Mouse (Mus musculus) forebrain, embryonic 13.5 days (tissue): ENCODE data around the gene Hrh1. TPM values are rescaled to one million over a fixed set of nuclear protein-coding genes. Genes with fewer than 3 reads are reported as not detected.

Experiments
- ATAC-seq: fragments of 200-750 bp; cut with Nextera tagmentation; 2 replicates; pipeline ENCODE4 v1.8.0; 2017
- H3K27ac ChIP-seq: fragments of 300-500 bp; sonication (generic); 2 replicates; pipeline ENCODE4 v1.5.1; 2015; ENCODE audit warnings: inconsistent platforms, mild to moderate bottlenecking, moderate library complexity
- H3K27me3 ChIP-seq: fragments of 300-500 bp; sonication (generic); 2 replicates; pipeline ENCODE4 v1.6.1; 2015; ENCODE audit warnings: mild to moderate bottlenecking, inconsistent platforms
- H3K36me3 ChIP-seq: fragments of 300-500 bp; sonication (generic); 2 replicates; pipeline ENCODE4 v1.6.1; 2015; ENCODE audit warnings: mild to moderate bottlenecking, inconsistent platforms; ENCODE audit not compliant: poor library complexity, severe bottlenecking
- H3K4me1 ChIP-seq: fragments of 300-500 bp; sonication (generic); 2 replicates; pipeline ENCODE4 v1.6.1; 2015; ENCODE audit warnings: inconsistent platforms
- H3K4me2 ChIP-seq: fragments of 300-500 bp; sonication (generic); 2 replicates; pipeline ENCODE4 v1.6.1; 2015; ENCODE audit warnings: inconsistent platforms, mild to moderate bottlenecking, moderate library complexity
- H3K4me3 ChIP-seq: fragments of 300-500 bp; sonication (generic); 2 replicates; pipeline ENCODE4 v1.5.1; 2015; ENCODE audit warnings: mild to moderate bottlenecking, inconsistent platforms
- H3K9ac ChIP-seq: fragments of 300-500 bp; sonication (generic); 2 replicates; pipeline ENCODE4 v1.6.1; 2015; ENCODE audit warnings: mild to moderate bottlenecking, inconsistent platforms
- H3K9me3 ChIP-seq: fragments of 300-500 bp; sonication (generic); replicated peaks from 2 replicates; pipeline ENCODE4 v1.6.1; 2016; ENCODE audit warnings: inconsistent platforms
- WGBS: fragments of 180-500 bp; shearing (Covaris S2); methylation state at CpG from one replicate; pipeline ENCODE4 v1.1.7; 2015; 5-methylcytosine and 5-hydroxymethylcytosine counted together
- polyA plus RNA-seq: library from polyadenylated mRNA; unstranded; fragments of >200 nt; fragmentation: Nextera tagmentation; extraction: Ambion mirVana; gene quantifications from 2 replicates; pipeline ENCODE4 v1.2.1, GENCODE M21; 2015

Gene Hrh1
- polyA plus RNA-seq = 0.41 and 0.55 TPM in 2 replicates

GRCm38 (mm10) chr6:114397691-114398217 lies at the start of gene Hrh1:
TSS of gene Hrh1 (plus strand) at chr6:114397936.
- H3K4me1 ChIP-seq = peaks cover 30% of the 10 kb centered on the region
- no peaks in the 10 kb centered on the region for H3K9me3 ChIP-seq
- WGBS = 1% methylated on average over 56 of the region's 56 CpGs
- no peak within 1 kb of the TSS for H3K27ac ChIP-seq
- H3K4me2 ChIP-seq = peak within 1 kb of the TSS; percentile 97
- no peaks in the 10 kb centered on the region for H3K36me3 ChIP-seq
- peak within 1 kb of the TSS; percentile 64 for H3K9ac ChIP-seq
- H3K4me3 ChIP-seq = peak within 1 kb of the TSS; percentile 55
- ATAC-seq = peak; percentile 83
- H3K27me3 ChIP-seq = peaks cover 44% of the 10 kb centered on the region

- Histone ChIP-seq H3K4me2 (no peak overlapping the region), H3K9ac (no peak overlapping the region), H3K4me3 (no peak overlapping the region), H3K9me3 (no peaks in the 10 kb centered on the region), H3K27me3 (no peaks in the 10 kb centered on the region), H3K4me1 (no peaks in the 10 kb centered on the region), H3K36me3 (no peaks in the 10 kb centered on the region), H3K27ac (no peak overlapping the region)
- ATAC-seq = no peak
- WGBS = 83% methylated on average over 4 of the region's 4 CpGs
Measured at GRCm38 (mm10) chr6:114354635-114355034, 43.1 kb upstream of the Hrh1 start.

GRCm38 (mm10) chr6:114358171-114358570 lies 39.6 kb upstream of the Hrh1 start:
- Histone ChIP-seq H3K4me3 (no peak overlapping the region), H3K4me1 (no peaks in the 10 kb centered on the region), H3K27me3 (no peaks in the 10 kb centered on the region), H3K9me3 (no peaks in the 10 kb centered on the region), H3K36me3 (no peaks in the 10 kb centered on the region), H3K4me2 (no peak overlapping the region), H3K9ac (no peak overlapping the region), H3K27ac (no peak overlapping the region)
- 67% methylated on average over 3 of the region's 3 CpGs for WGBS
- ATAC-seq = no peak

GRCm38 (mm10) chr6:114362355-114362754 lies 35.4 kb upstream of the Hrh1 start:
- no peaks in the 10 kb centered on the region for H3K27me3 ChIP-seq
- no peak overlapping the region for H3K27ac ChIP-seq
- 86% methylated on average over 4 of the region's 4 CpGs for WGBS
- no peak overlapping the region for H3K4me3 ChIP-seq
- H3K9ac ChIP-seq = no peak overlapping the region
- no peak overlapping the region for H3K4me2 ChIP-seq
- no peaks in the 10 kb centered on the region for H3K9me3 ChIP-seq
- ATAC-seq = no peak
- H3K36me3 ChIP-seq = no peaks in the 10 kb centered on the region
- no peaks in the 10 kb centered on the region for H3K4me1 ChIP-seq

GRCm38 (mm10) chr6:114363740-114364139 lies 34.0 kb upstream of the Hrh1 start:
- no peak overlapping the region for H3K4me3 ChIP-seq
- no peak for ATAC-seq
- no peak overlapping the region for H3K9ac ChIP-seq
- no peaks in the 10 kb centered on the region for H3K36me3 ChIP-seq
- 82% methylated on average over 8 of the region's 8 CpGs for WGBS
- no peaks in the 10 kb centered on the region for H3K9me3 ChIP-seq
- no peak overlapping the region for H3K4me2 ChIP-seq
- no peaks in the 10 kb centered on the region for H3K27me3 ChIP-seq
- H3K27ac ChIP-seq = no peak overlapping the region
- no peaks in the 10 kb centered on the region for H3K4me1 ChIP-seq

- H3K36me3 ChIP-seq = no peaks in the 10 kb centered on the region
- no peak overlapping the region for H3K9ac ChIP-seq
- 91% methylated on average over 5 of the region's 5 CpGs for WGBS
- H3K4me3 ChIP-seq = no peak overlapping the region
- no peak overlapping the region for H3K27ac ChIP-seq
- no peaks in the 10 kb centered on the region for H3K27me3 ChIP-seq
- no peak for ATAC-seq
- no peaks in the 10 kb centered on the region for H3K9me3 ChIP-seq
- no peaks in the 10 kb centered on the region for H3K4me1 ChIP-seq
- no peak overlapping the region for H3K4me2 ChIP-seq
Measured at GRCm38 (mm10) chr6:114364734-114365133, 33.0 kb upstream of the Hrh1 start.

- no peak overlapping the region for H3K9ac ChIP-seq
- no peaks in the 10 kb centered on the region for H3K27me3 ChIP-seq
- no peaks in the 10 kb centered on the region for H3K36me3 ChIP-seq
- WGBS = 70% methylated on average over 5 of the region's 5 CpGs
- H3K9me3 ChIP-seq = no peaks in the 10 kb centered on the region
- H3K4me1 ChIP-seq = no peaks in the 10 kb centered on the region
- H3K4me3 ChIP-seq = no peak overlapping the region
- H3K27ac ChIP-seq = no peak overlapping the region
- H3K4me2 ChIP-seq = no peak overlapping the region
- ATAC-seq = no peak
Measured at GRCm38 (mm10) chr6:114366191-114366590, 31.5 kb upstream of the Hrh1 start.

GRCm38 (mm10) chr6:114367681-114368080 lies 30.1 kb upstream of the Hrh1 start:
- ATAC-seq = no peak
- Histone ChIP-seq H3K4me1 (no peaks in the 10 kb centered on the region), H3K27ac (no peak overlapping the region), H3K4me2 (no peak overlapping the region), H3K9me3 (no peaks in the 10 kb centered on the region), H3K27me3 (no peaks in the 10 kb centered on the region), H3K4me3 (no peak overlapping the region), H3K9ac (no peak overlapping the region), H3K36me3 (no peaks in the 10 kb centered on the region)
- WGBS = 66% methylated on average over 6 of the region's 6 CpGs

- ATAC-seq = no peak
- H3K4me3 ChIP-seq = no peak overlapping the region
- 72% methylated on average over 6 of the region's 6 CpGs for WGBS
Measured at GRCm38 (mm10) chr6:114368196-114368595, 29.5 kb upstream of the Hrh1 start.

GRCm38 (mm10) chr6:114372741-114373140 lies 25.0 kb upstream of the Hrh1 start:
- Histone ChIP-seq H3K27ac (no peak overlapping the region), H3K9me3 (no peaks in the 10 kb centered on the region), H3K9ac (no peak overlapping the region), H3K4me1 (no peaks in the 10 kb centered on the region), H3K4me2 (no peak overlapping the region), H3K4me3 (no peak overlapping the region), H3K36me3 (no peaks in the 10 kb centered on the region), H3K27me3 (no peaks in the 10 kb centered on the region)
- WGBS = 88% methylated on average over 7 of the region's 7 CpGs
- ATAC-seq = no peak

More at GRCm38 (mm10) chr6:114368196-114368595, 29.5 kb upstream of the Hrh1 start:
- H3K9ac ChIP-seq = no peak overlapping the region
- H3K27ac ChIP-seq = no peak overlapping the region
- no peaks in the 10 kb centered on the region for H3K36me3 ChIP-seq
- no peaks in the 10 kb centered on the region for H3K27me3 ChIP-seq
- no peaks in the 10 kb centered on the region for H3K4me1 ChIP-seq
- no peak overlapping the region for H3K4me2 ChIP-seq
- no peaks in the 10 kb centered on the region for H3K9me3 ChIP-seq

GRCm38 (mm10) chr6:114380872-114381271 lies 16.9 kb upstream of the Hrh1 start:
- H3K9ac ChIP-seq = no peak overlapping the region
- no peaks in the 10 kb centered on the region for H3K4me1 ChIP-seq
- H3K4me2 ChIP-seq = no peak overlapping the region
- H3K4me3 ChIP-seq = no peak overlapping the region
- no peaks in the 10 kb centered on the region for H3K36me3 ChIP-seq
- no peak for ATAC-seq
- no peaks in the 10 kb centered on the region for H3K27me3 ChIP-seq
- WGBS = 74% methylated on average over 3 of the region's 3 CpGs
- H3K9me3 ChIP-seq = no peaks in the 10 kb centered on the region
- H3K27ac ChIP-seq = no peak overlapping the region

- Histone ChIP-seq H3K27me3 (no peaks in the 10 kb centered on the region), H3K4me1 (no peaks in the 10 kb centered on the region), H3K27ac (no peak overlapping the region), H3K4me3 (no peak overlapping the region), H3K4me2 (no peak overlapping the region), H3K9ac (no peak overlapping the region), H3K36me3 (no peaks in the 10 kb centered on the region), H3K9me3 (no peaks in the 10 kb centered on the region)
- WGBS = 77% methylated on average over 6 of the region's 6 CpGs
- no peak for ATAC-seq
Measured at GRCm38 (mm10) chr6:114387320-114387719, 10.4 kb upstream of the Hrh1 start.

GRCm38 (mm10) chr6:114387855-114388254 lies 9.9 kb upstream of the Hrh1 start:
- WGBS = 78% methylated on average over 4 of the region's 4 CpGs
- Histone ChIP-seq H3K9me3 (no peaks in the 10 kb centered on the region), H3K27ac (no peak overlapping the region), H3K27me3 (no peaks in the 10 kb centered on the region), H3K4me2 (no peak overlapping the region), H3K9ac (no peak overlapping the region), H3K36me3 (no peaks in the 10 kb centered on the region), H3K4me1 (no peaks in the 10 kb centered on the region), H3K4me3 (no peak overlapping the region)
- no peak for ATAC-seq
